Mouse (Mus musculus) kidney, embryonic 16.5 days (tissue): ENCODE results near the gene Serpinb9b. TPM values are rescaled to one million over a fixed set of nuclear protein-coding genes. Genes with fewer than 3 reads are reported as not detected.
"Not testable (repeated sequence)": the region's sequence is repeated elsewhere in the genome, so short reads cannot be mapped to it uniquely, and the experiment has no call there.

Experiments used
- ATAC-seq: fragments of 200-750 bp; cut with Nextera tagmentation; 2 replicates; pipeline ENCODE4 v1.8.0; 2017; ENCODE audit warnings: moderate TSS enrichment; ENCODE audit not compliant: low FRiP score, low TSS enrichment
- H3K27ac ChIP-seq: fragments of 300-500 bp; sonication (generic); 2 replicates; pipeline ENCODE4 v1.5.1; 2014; ENCODE audit warnings: low read length
- H3K27me3 ChIP-seq: fragments of 300-500 bp; sonication (generic); 2 replicates; pipeline ENCODE4 v1.6.1; 2014; ENCODE audit warnings: low read length, control low read depth, mixed read lengths; ENCODE audit not compliant: insufficient read depth
- H3K36me3 ChIP-seq: fragments of 300-500 bp; sonication (generic); 2 replicates; pipeline ENCODE4 v1.6.1; 2014; ENCODE audit warnings: low read length, control low read depth, mixed read lengths; ENCODE audit not compliant: insufficient read depth
- H3K4me1 ChIP-seq: fragments of 300-500 bp; sonication (generic); 2 replicates; pipeline ENCODE4 v1.6.1; 2014; ENCODE audit warnings: low read length, control low read depth, mixed read lengths; ENCODE audit not compliant: insufficient read depth
- H3K4me2 ChIP-seq: fragments of 300-500 bp; sonication (generic); replicated peaks from 2 replicates; pipeline ENCODE4 v1.6.1; 2014; ENCODE audit warnings: low read depth, low read length
- H3K4me3 ChIP-seq: fragments of 300-500 bp; sonication (generic); 2 replicates; pipeline ENCODE4 v1.5.1; 2014; ENCODE audit warnings: mild to moderate bottlenecking, low read length
- H3K9ac ChIP-seq: fragments of 300-500 bp; sonication (generic); replicated peaks from 2 replicates; pipeline ENCODE4 v1.6.1; 2014; ENCODE audit warnings: low read length
- H3K9me3 ChIP-seq: fragments of 300-500 bp; sonication (generic); 2 replicates; pipeline ENCODE4 v1.6.1; 2016; ENCODE audit warnings: low read length, control low read depth
- WGBS: fragments of 180-500 bp; shearing (Covaris S2); extraction: QIAGEN DNeasy Blood & Tissue Kit; methylation state at CpG from one replicate; pipeline ENCODE4 v1.1.7; 2014; 5-methylcytosine and 5-hydroxymethylcytosine counted together
- polyA plus RNA-seq: library from polyadenylated mRNA; unstranded; fragments of >200 nt; fragmentation: Nextera tagmentation; extraction: Ambion mirVana; gene quantifications from 2 replicates; pipeline ENCODE4 v1.2.1, GENCODE M21; 2015

Serpinb9b gene
- polyA plus RNA-seq, 1 experiment from 2014 or later, result not detected

DNA sequence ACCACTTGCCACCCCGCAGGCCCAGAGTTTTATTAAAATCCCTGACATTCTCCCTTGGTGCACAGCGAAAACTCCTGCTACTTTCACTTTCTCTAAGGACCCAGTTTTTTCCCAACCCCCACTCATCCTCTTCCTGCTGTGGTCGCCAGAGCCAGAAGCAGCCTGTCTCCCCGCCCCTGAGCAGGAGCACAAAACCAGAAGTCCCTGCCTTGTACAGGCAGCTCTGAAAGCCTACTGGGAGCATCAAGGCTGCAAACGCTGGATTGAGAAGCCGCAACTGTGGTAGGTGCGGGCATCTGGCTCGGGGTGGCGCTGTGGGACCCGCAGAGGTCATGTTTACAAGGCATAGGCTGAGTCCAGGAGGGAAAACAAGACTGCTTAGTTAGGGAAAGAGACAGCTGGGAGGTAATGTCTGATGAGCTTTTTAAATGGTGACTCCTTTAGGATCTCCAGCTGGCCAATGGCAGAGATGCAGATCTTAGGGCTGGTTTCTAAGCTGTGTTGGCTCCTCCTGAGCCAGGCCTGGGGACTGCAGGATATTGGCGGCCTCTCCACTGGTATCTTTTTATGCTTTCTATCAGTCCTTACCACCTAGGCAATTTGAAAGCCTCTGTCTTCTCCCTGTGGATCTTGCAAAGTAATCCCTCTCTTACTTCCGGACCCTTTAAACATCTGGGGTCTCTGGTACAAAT lies 22.7 kb upstream of the Serpinb9b start:
- H3K9ac ChIP-seq, result peak overlapping the region; percentile 70
- peak; percentile 97 for ATAC-seq
- 14% methylated on average over 12 of the region's 12 CpGs for WGBS
- no peaks in the 10 kb centered on the region for H3K27me3 ChIP-seq
- peak overlapping the region; percentile 54 for H3K4me2 ChIP-seq
- H3K36me3 ChIP-seq, result peaks cover 2% of the 10 kb centered on the region; the same call in 1 of the 2 replicates
- 0 out of 2 replicates have a peak, but pooled peaks cover 3% of the 10 kb centered on the region for H3K4me1 ChIP-seq
- H3K4me3 ChIP-seq, result peak overlapping the region; percentile 45
- H3K9me3 ChIP-seq, result no peaks in the 10 kb centered on the region
- H3K27ac ChIP-seq, result peak overlapping the region; percentile 87

- no peak for ATAC-seq
- H3K9me3 ChIP-seq, result no peaks in the 10 kb centered on the region
- 67% methylated on average over 2 of the region's 2 CpGs for WGBS
- H3K4me3 ChIP-seq, result no peak overlapping the region
- no peaks in the 10 kb centered on the region for H3K27me3 ChIP-seq
- H3K36me3 ChIP-seq, result peaks cover 2% of the 10 kb centered on the region; the same call in 1 of the 2 replicates
- H3K9ac ChIP-seq, result peak overlapping the region; percentile 4; the same call in 1 of the 2 replicates
- H3K4me2 ChIP-seq, result peak overlapping the region; percentile 54
- H3K27ac ChIP-seq, result no peak overlapping the region
- 0 out of 2 replicates have a peak, but pooled peaks cover 3% of the 10 kb centered on the region for H3K4me1 ChIP-seq
Measured at GRCm38 (mm10) chr13:33005501-33006075, 21.6 kb upstream of the Serpinb9b start.

DNA sequence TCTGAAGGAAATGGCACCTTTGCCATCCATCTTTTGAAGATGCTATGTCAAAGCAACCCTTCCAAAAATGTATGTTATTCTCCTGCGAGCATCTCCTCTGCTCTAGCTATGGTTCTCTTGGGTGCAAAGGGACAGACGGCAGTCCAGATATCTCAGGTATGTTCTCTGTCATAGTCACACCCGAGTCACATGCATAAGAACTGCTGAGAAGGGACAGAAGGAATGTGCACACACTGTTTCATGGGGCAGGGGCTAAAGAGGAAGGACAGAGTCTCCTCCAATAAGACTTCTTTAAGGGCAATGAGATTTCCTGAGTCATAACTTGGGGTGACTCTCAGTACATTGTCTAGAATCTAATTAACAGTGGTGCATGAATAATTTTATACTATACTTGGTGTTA lies 20.7 kb upstream of the Serpinb9b start:
- WGBS, result 91% methylated on average over 3 of the region's 3 CpGs
- Histone ChIP-seq H3K4me1 (0 out of 2 replicates have a peak, but pooled peaks cover 3% of the 10 kb centered on the region), H3K9me3 (no peaks in the 10 kb centered on the region), H3K4me2 (no peak overlapping the region), H3K27ac (no peak overlapping the region), H3K9ac (no peak overlapping the region), H3K36me3 (peaks cover 2% of the 10 kb centered on the region; the same call in 1 of the 2 replicates), H3K4me3 (no peak overlapping the region), H3K27me3 (no peaks in the 10 kb centered on the region)
- no peak for ATAC-seq

- 63% methylated on average over 1 of the region's 1 CpGs for WGBS
- no peak overlapping the region for H3K4me3 ChIP-seq
- peaks cover 9% of the 10 kb centered on the region; the same call in 1 of the 2 replicates for H3K36me3 ChIP-seq
- H3K27me3 ChIP-seq, result no peaks in the 10 kb centered on the region
- no peaks in the 10 kb centered on the region for H3K4me1 ChIP-seq
- no peak for ATAC-seq
- H3K9me3 ChIP-seq, result no peaks in the 10 kb centered on the region
- no peak overlapping the region for H3K27ac ChIP-seq
- no peak overlapping the region for H3K4me2 ChIP-seq
- H3K9ac ChIP-seq, result no peak overlapping the region
Measured at GRCm38 (mm10) chr13:33012395-33012794, 14.8 kb upstream of the Serpinb9b start.

- H3K9me3 ChIP-seq, result no peaks in the 10 kb centered on the region
- 63% methylated on average over 2 of the region's 2 CpGs for WGBS
Measured at GRCm38 (mm10) chr13:33013271-33013670, 13.9 kb upstream of the Serpinb9b start.

GRCm38 (mm10) chr13:33022371-33022770 lies 4.8 kb upstream of the Serpinb9b start:
- Histone ChIP-seq H3K4me3 (no peak overlapping the region), H3K27ac (no peak overlapping the region), H3K36me3 (no peaks in the 10 kb centered on the region), H3K9me3 (peaks cover 2% of the 10 kb centered on the region; the same call in 1 of the 2 replicates), H3K27me3 (no peaks in the 10 kb centered on the region), H3K9ac (no peak overlapping the region), H3K4me2 (no peak overlapping the region), H3K4me1 (no peaks in the 10 kb centered on the region)
- WGBS, result 65% methylated on average over 1 of the region's 1 CpGs
- ATAC-seq, result no peak

More at GRCm38 (mm10) chr13:33013271-33013670, 13.9 kb upstream of the Serpinb9b start:
- Histone ChIP-seq H3K4me3 (no peak overlapping the region), H3K4me2 (no peak overlapping the region), H3K9ac (no peak overlapping the region), H3K27me3 (no peaks in the 10 kb centered on the region), H3K36me3 (peaks cover 9% of the 10 kb centered on the region; the same call in 1 of the 2 replicates), H3K27ac (no peak overlapping the region), H3K4me1 (no peaks in the 10 kb centered on the region)
- no peak for ATAC-seq

DNA sequence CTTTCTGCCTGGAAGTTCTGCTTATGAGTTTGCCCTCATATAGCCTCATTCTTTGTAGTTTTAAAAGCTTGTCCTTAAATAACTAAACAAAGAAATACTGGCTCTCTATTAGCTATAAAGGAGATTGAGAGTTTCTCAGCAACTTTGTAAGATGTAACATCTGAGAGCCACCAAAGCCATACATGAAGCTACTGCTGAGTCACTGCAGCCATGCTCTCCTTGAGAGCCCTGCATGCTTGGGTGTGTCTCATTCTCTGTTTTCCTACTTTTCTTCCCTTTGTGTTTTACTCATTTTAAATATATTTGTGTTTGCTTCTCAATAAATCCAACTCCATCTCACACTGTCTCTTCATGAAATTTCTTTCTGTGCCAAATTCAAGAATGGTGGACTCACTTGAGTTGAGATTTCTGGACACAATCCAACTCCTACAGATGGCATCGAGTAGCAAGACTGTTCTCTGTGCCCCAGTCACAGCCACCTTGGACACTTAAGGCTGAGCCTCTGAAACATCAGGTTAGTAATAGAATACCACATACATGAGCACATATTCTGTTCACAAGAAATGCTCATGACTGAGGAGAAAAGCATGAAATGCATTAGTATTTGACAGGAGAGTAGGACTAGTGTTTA lies 674 bp upstream of the Serpinb9b start:
- Histone ChIP-seq H3K27me3 (no peaks in the 10 kb centered on the region), H3K36me3 (no peaks in the 10 kb centered on the region), H3K9ac (no peak overlapping the region), H3K4me1 (no peaks in the 10 kb centered on the region), H3K4me2 (no peak overlapping the region), H3K27ac (no peak overlapping the region), H3K9me3 (no peaks in the 10 kb centered on the region), H3K4me3 (no peak overlapping the region)
- no peak for ATAC-seq
- 80% methylated on average over 1 of the region's 1 CpGs for WGBS

GRCm38 (mm10) chr13:33028146-33028545 lies 930 bp downstream of the Serpinb9b start:
- H3K27me3 ChIP-seq, result no peaks in the 10 kb centered on the region
- H3K36me3 ChIP-seq, result no peaks in the 10 kb centered on the region
- H3K9ac ChIP-seq, result no peak overlapping the region
- H3K4me3 ChIP-seq, result no peak overlapping the region
- no peak for ATAC-seq
- no peaks in the 10 kb centered on the region for H3K4me1 ChIP-seq
- H3K4me2 ChIP-seq, result no peak overlapping the region
- H3K27ac ChIP-seq, result no peak overlapping the region
- no peaks in the 10 kb centered on the region for H3K9me3 ChIP-seq
- 41% methylated on average over 2 of the region's 2 CpGs for WGBS

DNA sequence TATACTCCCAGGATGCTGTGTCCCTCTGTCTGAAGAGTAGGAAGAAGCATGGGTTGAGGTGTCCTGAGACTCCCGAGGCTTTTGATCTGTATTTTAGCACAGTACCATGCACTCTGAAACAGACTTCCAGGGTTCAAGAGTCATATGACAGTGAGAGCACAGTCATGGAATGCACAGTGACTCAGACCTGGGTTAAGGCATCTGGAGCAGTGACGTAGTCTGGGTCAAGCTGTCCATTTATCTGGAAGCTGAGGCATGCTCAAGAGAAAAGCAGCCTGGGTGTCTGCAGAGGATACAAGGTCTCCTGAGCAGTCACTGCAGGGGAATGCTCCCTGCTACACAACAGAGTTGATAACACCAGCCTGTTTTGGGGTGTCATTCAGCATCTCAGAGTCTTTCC lies 1.3 kb downstream of the Serpinb9b start:
- no peak overlapping the region for H3K9ac ChIP-seq
- no peak overlapping the region for H3K27ac ChIP-seq
- no peaks in the 10 kb centered on the region for H3K27me3 ChIP-seq
- no peaks in the 10 kb centered on the region for H3K4me1 ChIP-seq
- 68% methylated on average over 2 of the region's 2 CpGs for WGBS
- H3K4me2 ChIP-seq, result no peak overlapping the region
- no peak overlapping the region for H3K4me3 ChIP-seq
- no peaks in the 10 kb centered on the region for H3K9me3 ChIP-seq
- ATAC-seq, result no peak
- H3K36me3 ChIP-seq, result no peaks in the 10 kb centered on the region

GRCm38 (mm10) chr13:33029478-33029877 lies 2.3 kb downstream of the Serpinb9b start:
- not testable (repeated sequence) for H3K4me2 ChIP-seq, H3K4me3 ChIP-seq, ATAC-seq, H3K36me3 ChIP-seq, H3K27me3 ChIP-seq, H3K9me3 ChIP-seq, H3K4me1 ChIP-seq, H3K9ac ChIP-seq, H3K27ac ChIP-seq
- 97% methylated on average over 2 of the region's 2 CpGs for WGBS
